Mouse (Mus musculus) adrenal gland, adult 2 months (tissue): ENCODE measurements around the gene C2cd4c. TPM values are rescaled to one million over a fixed set of nuclear protein-coding genes. Genes with fewer than 3 reads are reported as not detected.
A peak's percentile ranks its signal among the peaks of the same experiment; 100 is the strongest.

Source experiments
- DNase-seq: peaks from one replicate; pipeline ENCODE4 v3.0.0; 2021
- polyA plus RNA-seq: library from polyadenylated mRNA; depleted of rRNA; stranded (reverse); fragments of >200 nt; gene quantifications from 2 replicates; pipeline ENCODE4 v1.2.3, GENCODE M21; 2012; rRNA removed
- total RNA-seq, 2 experiments: library from RNA; stranded (reverse); gene quantifications; 2 replicates each; pipeline ENCODE4 v1.2.3; 2021

Gene C2cd4c
- total and polyA plus RNA-seq, 3 experiments: 0.10 to 0.14 (median 0.12) TPM

DNA sequence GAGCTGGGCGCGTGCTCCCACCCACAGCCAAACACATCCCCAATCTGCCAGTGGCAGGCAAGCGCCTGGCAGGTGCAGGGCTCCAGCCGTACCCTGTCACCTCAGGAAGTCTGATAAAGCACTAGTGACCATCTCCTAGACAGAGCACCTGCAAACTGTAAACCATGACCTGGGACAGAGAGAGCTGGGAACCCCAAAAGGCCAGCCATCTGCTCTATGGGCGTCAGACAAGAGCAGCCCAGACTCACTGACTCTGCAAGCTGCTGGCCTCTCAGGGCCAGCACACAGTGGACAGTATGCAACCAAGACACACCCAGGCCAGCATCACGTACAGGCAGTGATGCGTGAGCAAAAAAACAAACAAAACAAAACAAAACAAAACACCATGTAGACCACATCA lies 34.9 kb downstream of the C2cd4c start:
- DNase-seq: no peak

DNA sequence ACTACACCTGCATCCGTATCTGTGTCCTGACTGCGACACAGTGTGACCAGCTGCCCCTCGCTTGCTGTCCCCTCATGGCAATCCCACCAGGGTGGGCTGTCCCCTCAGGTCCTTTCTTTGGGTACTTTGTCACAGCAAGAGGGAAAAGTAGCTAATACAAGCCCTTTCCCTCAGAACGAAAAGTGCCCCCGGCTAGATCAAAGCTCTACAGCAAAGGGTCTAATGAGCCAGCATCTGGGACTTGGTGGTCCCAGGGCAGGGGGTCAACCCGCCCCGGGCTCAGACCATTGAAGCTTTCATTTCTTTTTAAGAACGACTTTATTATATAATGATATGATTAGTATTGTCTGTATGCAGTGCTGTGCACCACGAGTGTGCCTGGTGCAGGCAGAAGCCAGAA lies 35.5 kb downstream of the C2cd4c start:
- no peak for DNase-seq

DNA sequence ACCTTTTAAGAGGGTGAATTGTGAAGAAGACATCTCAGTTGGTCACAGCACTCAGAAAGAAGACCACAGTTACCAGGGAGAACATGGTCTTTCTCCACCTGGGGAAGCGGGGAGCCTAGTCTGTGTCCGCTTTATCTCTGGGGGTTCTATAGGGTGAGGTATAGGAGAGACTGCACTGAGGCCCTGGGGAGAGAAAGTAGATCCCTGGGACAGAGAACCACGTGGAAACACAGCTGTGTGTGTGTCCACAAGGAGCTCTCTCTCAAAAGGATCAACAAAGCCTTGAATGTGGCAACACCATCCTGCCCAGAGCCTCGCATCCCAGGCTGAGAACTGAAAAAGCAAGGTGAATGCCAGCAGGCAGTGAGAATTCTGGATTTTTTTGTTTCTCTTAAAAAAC lies 36.4 kb downstream of the C2cd4c start:
- DNase-seq: no peak

DNA sequence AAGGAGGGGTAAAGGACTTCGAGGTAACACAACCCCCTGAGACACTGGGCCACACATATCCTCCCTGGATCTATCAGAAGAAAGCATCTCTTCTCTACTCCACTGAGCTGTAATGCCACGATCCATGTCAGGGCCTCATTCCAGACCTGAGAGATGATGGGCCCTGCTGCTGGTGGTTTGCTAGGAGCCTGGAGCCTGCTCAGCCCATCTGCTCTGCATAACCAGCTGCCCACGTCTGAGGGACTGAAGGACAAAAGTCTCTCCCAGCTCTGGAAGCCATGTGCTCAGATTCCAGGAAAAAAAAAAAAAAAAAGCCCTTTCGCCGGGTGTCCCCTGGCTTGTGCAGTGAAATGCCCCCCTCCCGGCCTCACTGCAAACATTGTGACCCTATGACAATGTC lies 38.1 kb downstream of the C2cd4c start:
- no peak for DNase-seq

DNA sequence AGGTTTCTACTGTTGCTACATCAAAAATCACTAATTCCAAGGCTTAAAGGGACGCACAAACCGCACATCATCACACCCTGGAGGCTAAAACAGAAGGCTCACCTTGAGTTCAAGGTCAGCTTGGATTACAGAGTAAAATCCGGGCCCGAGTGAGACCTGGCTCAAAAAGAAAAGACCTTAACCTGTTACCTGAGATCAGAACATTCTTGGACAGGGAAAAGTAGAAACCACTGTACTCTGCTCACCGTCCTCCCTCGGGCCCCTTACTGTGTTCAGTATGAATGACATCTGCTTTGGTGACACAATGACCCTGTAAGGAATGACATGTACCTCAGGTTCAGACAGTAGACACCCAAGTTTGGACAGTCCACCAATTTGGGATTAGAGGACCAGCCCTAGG lies 39.0 kb downstream of the C2cd4c start:
- no peak for DNase-seq

DNA sequence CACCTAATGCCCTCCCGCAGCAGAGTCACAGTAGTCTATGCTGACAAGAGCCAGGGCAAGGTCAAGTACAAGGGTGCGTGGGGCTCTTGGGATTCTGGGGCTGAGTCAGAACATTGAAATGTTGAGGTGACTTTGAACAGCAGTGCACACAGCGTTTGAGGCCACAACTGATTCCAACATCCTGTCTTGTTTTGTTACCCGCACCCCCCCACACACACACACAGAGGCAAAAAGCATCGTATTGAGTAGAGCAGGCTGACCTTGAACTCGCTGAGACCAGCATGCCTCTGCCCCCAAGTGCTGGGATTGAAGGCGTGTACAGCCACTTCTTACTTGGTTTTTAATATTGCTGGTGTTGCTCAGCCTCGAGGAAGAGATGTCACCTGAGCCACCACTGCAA lies 39.5 kb downstream of the C2cd4c start:
- DNase-seq: peak; percentile 23

DNA sequence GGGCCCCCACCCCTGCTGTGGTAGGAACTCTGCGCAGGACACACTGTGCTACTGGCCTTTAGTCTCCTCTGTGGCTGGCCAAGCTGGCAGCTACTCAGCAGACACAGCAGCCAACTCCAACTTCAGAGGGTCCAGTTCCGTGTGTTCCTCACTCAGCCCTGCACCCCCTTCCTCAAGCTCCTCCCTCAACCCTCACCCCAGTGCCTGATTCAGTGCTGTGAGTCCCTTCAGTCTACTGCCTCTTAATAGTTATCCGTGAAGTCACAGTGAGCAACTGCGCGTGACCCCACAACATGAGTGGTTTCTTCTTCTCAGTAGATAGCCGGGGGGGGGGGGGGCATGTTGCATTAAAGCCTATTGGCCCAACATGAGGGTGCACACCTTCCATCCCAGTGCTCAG lies 40.2 kb downstream of the C2cd4c start:
- DNase-seq: no peak

DNA sequence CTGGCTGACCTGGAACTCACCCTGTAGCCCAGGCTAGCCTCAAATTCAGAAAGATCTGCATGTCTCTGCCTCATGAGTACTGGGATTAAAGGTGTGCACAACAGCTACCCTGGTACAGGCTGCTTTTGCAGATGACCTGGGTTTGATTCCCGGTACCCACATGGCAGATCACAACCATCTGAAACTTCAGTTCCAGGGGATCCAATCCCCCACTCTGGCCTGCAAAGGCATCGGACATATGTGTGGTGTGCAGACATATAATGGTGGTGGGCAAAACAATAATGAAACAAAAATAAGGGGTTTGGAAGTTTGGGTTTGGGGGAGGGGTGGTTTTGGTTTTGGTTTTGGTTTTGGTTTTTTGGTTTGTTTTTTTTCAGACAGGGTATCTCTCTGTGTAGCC lies 42.5 kb downstream of the C2cd4c start:
- no peak for DNase-seq

DNA sequence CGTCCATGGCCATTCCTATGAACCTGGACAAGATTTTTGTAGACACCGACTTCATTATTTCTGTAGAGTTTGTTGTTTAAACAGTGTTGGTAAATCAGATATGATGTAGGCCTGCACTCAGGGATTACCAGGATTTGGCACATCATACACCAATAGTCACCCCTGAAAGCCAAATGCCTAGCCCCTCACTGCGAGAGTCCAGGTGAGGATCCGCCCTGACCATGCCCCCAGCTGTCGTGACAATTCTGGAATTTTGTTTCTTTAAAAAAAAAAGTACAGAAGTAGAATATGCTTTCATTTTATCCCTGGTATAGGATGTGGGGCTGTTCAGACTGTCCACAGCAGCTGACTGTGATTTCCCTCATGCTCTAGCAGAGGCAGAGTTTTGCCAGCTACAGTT lies 43.9 kb downstream of the C2cd4c start:
- no peak for DNase-seq

DNA sequence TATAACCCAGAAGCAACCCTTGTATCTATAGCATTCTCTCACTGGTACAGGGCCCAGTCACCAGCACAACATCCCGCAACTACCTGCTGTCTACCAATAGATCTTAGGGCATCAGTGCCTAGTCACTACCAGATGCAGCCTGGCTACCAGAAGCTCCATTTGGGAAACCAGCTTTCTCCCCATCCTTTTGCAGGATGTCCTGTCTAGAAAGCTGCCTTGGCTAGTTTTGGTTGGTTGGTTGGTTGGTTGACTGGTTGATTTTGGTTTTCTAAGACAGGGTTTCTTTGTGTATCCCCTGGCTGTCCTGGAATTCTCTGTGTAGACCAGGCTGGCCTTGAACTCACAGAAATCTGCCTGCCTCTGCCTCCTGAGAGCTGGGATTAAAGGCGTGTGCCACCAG lies 54.1 kb downstream of the C2cd4c start:
- DNase-seq: no peak

DNA sequence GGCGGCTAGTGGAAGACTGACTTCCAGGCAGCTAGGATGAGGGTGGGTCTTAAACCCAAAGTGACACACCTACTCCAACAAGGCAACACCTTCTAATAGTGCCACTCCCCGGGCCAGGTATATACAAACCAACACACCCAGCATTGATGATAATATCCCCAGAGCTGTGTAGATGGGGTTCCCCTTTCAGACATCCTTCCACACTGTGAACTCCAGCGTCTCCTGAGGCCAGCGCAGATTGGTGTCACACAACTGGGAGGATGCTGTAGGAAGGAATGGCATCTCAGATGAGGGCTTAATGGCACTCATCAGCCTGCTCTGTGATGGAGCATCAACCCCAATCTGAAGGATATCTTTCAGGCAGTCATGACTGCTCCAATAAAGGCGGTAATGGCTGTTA lies 56.3 kb downstream of the C2cd4c start:
- no peak for DNase-seq

DNA sequence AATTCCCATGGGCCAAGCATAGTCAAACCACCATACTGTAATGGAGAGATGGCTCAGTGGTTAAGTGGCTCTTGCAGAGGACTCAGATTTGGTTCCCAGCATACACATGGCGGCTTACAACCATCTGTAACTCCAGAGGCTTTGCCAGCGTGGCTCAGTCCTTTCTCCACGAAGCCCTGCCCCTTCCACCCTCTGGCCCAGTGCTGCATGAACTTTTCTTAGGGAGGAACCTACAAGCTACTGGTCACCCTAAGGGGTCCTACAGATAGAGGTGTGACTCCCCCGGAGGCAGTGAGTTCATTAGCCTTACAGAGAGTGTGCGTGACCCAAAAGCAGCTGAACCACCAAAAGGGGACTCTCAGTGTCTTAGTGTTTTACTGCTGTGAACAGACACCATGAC lies 56.9 kb downstream of the C2cd4c start:
- DNase-seq: no peak

Other genes starting within 250 kb of the C2cd4c start
- gene Vmn2r83, start 145.3 kb downstream of the C2cd4c start, total RNA-seq: not detected
- gene Vmn2r83, start 145.3 kb downstream of the C2cd4c start, polyA plus RNA-seq: not detected in 2 replicates
- gene Plpp2, start 80.2 kb downstream of the C2cd4c start, total RNA-seq: 10 to 100 TPM; 30.3 to 34.7 TPM
- gene Plpp2, start 80.2 kb downstream of the C2cd4c start, polyA plus RNA-seq: 33.5 and 44.3 TPM in 2 replicates
- gene Mier2, start 58.8 kb downstream of the C2cd4c start, total RNA-seq: 10 to 100 TPM; 26.7 to 30.9 TPM
- gene Mier2, start 58.8 kb downstream of the C2cd4c start, polyA plus RNA-seq: 150 and 154 TPM in 2 replicates
- gene Theg, start 26.7 kb downstream of the C2cd4c start, total RNA-seq: not detected
- not detected in 2 replicates for gene Theg, start 26.7 kb downstream of the C2cd4c start, polyA plus RNA-seq
- 1 to 10 TPM; 2.0 to 6.7 TPM for gene Shc2, start 23.9 kb upstream of the C2cd4c start, total RNA-seq
- 4.8 and 9.1 TPM in 2 replicates for gene Shc2, start 23.9 kb upstream of the C2cd4c start, polyA plus RNA-seq
- not detected for gene Odf3l2, start 31.7 kb upstream of the C2cd4c start, total RNA-seq
- not detected in 2 replicates for gene Odf3l2, start 31.7 kb upstream of the C2cd4c start, polyA plus RNA-seq
- not detected for gene Madcam1, start 50.5 kb upstream of the C2cd4c start, total RNA-seq
- 0.46 TPM in 1 of 2 replicates, not detected in the other for gene Madcam1, start 50.5 kb upstream of the C2cd4c start, polyA plus RNA-seq
- gene Tpgs1, start 55.3 kb upstream of the C2cd4c start, total RNA-seq: 10 to 100 TPM; 29.5 to 40.7 TPM
- gene Tpgs1, start 55.3 kb upstream of the C2cd4c start, polyA plus RNA-seq: 147 and 149 TPM in 2 replicates
- 100 to 1,000 TPM in 1 of 2 experiments, 10 to 100 TPM in 1; 87.7 to 122 TPM for gene Cdc34, start 68.2 kb upstream of the C2cd4c start, total RNA-seq
- gene Cdc34, start 68.2 kb upstream of the C2cd4c start, polyA plus RNA-seq: 174 and 205 TPM in 2 replicates
- gene Gzmm, start 75.0 kb upstream of the C2cd4c start, total RNA-seq: 1 to 10 TPM; 1.0 to 2.2 TPM
- 0.52 and 0.55 TPM in 2 replicates for gene Gzmm, start 75.0 kb upstream of the C2cd4c start, polyA plus RNA-seq
- gene Bsg, start 90.5 kb upstream of the C2cd4c start, total RNA-seq: 100 to 1,000 TPM; 588 to 674 TPM
- gene Bsg, start 90.5 kb upstream of the C2cd4c start, polyA plus RNA-seq: 314 and 321 TPM in 2 replicates
- gene Hcn2, start 102.6 kb upstream of the C2cd4c start, total RNA-seq: 1 to 10 TPM; 5.9 to 6.0 TPM
- 20.2 and 27.8 TPM in 2 replicates for gene Hcn2, start 102.6 kb upstream of the C2cd4c start, polyA plus RNA-seq
- gene Polrmt, start 132.6 kb upstream of the C2cd4c start, total RNA-seq: 10 to 100 TPM; 55.4 to 62.8 TPM
- 87.6 and 89.0 TPM in 2 replicates for gene Polrmt, start 132.6 kb upstream of the C2cd4c start, polyA plus RNA-seq
- gene Fgf22, start 141.1 kb upstream of the C2cd4c start, total RNA-seq: not detected
- 0.18 and 0.68 TPM in 2 replicates for gene Fgf22, start 141.1 kb upstream of the C2cd4c start, polyA plus RNA-seq
- 10 to 100 TPM; 51.6 to 51.8 TPM for gene Rnf126, start 152.9 kb upstream of the C2cd4c start, total RNA-seq
- 222 and 226 TPM in 2 replicates for gene Rnf126, start 152.9 kb upstream of the C2cd4c start, polyA plus RNA-seq
- 10 to 100 TPM in 1 of 2 experiments, 1 to 10 TPM in 1; 10.0 to 37.2 TPM for gene Fstl3, start 163.2 kb upstream of the C2cd4c start, total RNA-seq
- 47.0 and 74.7 TPM in 2 replicates for gene Fstl3, start 163.2 kb upstream of the C2cd4c start, polyA plus RNA-seq
- gene Prss57, start 176.9 kb upstream of the C2cd4c start, total RNA-seq: under 1 TPM in 1 of 2 experiments, not detected in 1; 0.21 TPM
- 0.28 TPM in 1 of 2 replicates, not detected in the other for gene Prss57, start 176.9 kb upstream of the C2cd4c start, polyA plus RNA-seq
- gene Palm, start 179.5 kb upstream of the C2cd4c start, total RNA-seq: 100 to 1,000 TPM in 1 of 2 experiments, 10 to 100 TPM in 1; 68.1 to 105 TPM
- gene Palm, start 179.5 kb upstream of the C2cd4c start, polyA plus RNA-seq: 138 and 146 TPM in 2 replicates
- gene Misp, start 207.0 kb upstream of the C2cd4c start, total RNA-seq: under 1 TPM; 0.31 to 0.32 TPM
- 0.03 and 0.10 TPM in 2 replicates for gene Misp, start 207.0 kb upstream of the C2cd4c start, polyA plus RNA-seq
- gene Ptbp1, start 240.4 kb upstream of the C2cd4c start, total RNA-seq: 100 to 1,000 TPM; 217 to 332 TPM
- 175 and 259 TPM in 2 replicates for gene Ptbp1, start 240.4 kb upstream of the C2cd4c start, polyA plus RNA-seq